Mouse (Mus musculus) forebrain, postnatal 0 days (tissue): ENCODE data around the gene Tssk4. TPM values are rescaled to one million over a fixed set of nuclear protein-coding genes. Genes with fewer than 3 reads are reported as not detected.

ENCODE experiments used
- ATAC-seq: fragments of 200-750 bp; cut with Nextera tagmentation; 2 replicates; pipeline ENCODE4 v1.8.0; 2017; ENCODE audit warnings: mild to moderate bottlenecking, moderate library complexity
- DNase-seq: peaks from one replicate; pipeline ENCODE4 v3.0.0-alpha.2; 2015
- H3K27ac ChIP-seq: fragments of 300-500 bp; sonication (generic); 2 replicates; pipeline ENCODE4 v1.5.1; 2014; ENCODE audit warnings: low read depth, mild to moderate bottlenecking, antibody characterized with exemption, low read length, moderate library complexity, mixed read lengths
- H3K27me3 ChIP-seq: fragments of 300-500 bp; sonication (generic); 2 replicates; pipeline ENCODE4 v1.6.1; 2014; ENCODE audit warnings: mild to moderate bottlenecking, low read length, mixed read lengths; ENCODE audit not compliant: insufficient read depth
- H3K36me3 ChIP-seq: fragments of 300-500 bp; sonication (generic); 2 replicates; pipeline ENCODE4 v1.6.1; 2014; ENCODE audit warnings: mild to moderate bottlenecking, moderate library complexity; ENCODE audit not compliant: insufficient read depth
- H3K4me1 ChIP-seq: fragments of 300-500 bp; sonication (generic); 2 replicates; pipeline ENCODE4 v1.6.1; 2014; ENCODE audit warnings: antibody characterized with exemption; ENCODE audit not compliant: insufficient read depth
- H3K4me2 ChIP-seq: fragments of 300-500 bp; sonication (generic); 2 replicates; pipeline ENCODE4 v1.6.1; 2014; ENCODE audit warnings: low read depth, mild to moderate bottlenecking, moderate library complexity
- H3K4me3 ChIP-seq: fragments of 300-500 bp; sonication (generic); 2 replicates; pipeline ENCODE4 v1.5.1; 2014; ENCODE audit warnings: low read depth, low read length, mixed read lengths
- H3K9ac ChIP-seq: fragments of 300-500 bp; sonication (generic); 2 replicates; pipeline ENCODE4 v1.6.1; 2014; ENCODE audit warnings: mild to moderate bottlenecking
- H3K9me3 ChIP-seq: fragments of 300-500 bp; sonication (generic); 2 replicates; pipeline ENCODE4 v1.6.1; 2016; ENCODE audit warnings: low read length
- CTCF ChIP-seq: sonication (generic); IDR thresholded peaks from 2 replicates; pipeline ENCODE4 v1.5.1; 2016; ENCODE audit warnings: antibody characterized with exemption, control low read depth, low read depth
- WGBS: fragments of 180-500 bp; shearing (Covaris S2); extraction: QIAGEN DNeasy Blood & Tissue Kit; methylation state at CpG from one replicate; pipeline ENCODE4 v1.1.7; 2014; 5-methylcytosine and 5-hydroxymethylcytosine counted together
- polyA plus RNA-seq: library from polyadenylated mRNA; unstranded; fragments of >200 nt; fragmentation: Nextera tagmentation; extraction: Ambion mirVana; gene quantifications from 2 replicates; pipeline ENCODE4 v1.2.1, GENCODE M21; 2015
- total RNA-seq: library from RNA; depleted of rRNA; stranded (reverse); fragments of >200 nt; gene quantifications from 2 replicates; pipeline ENCODE4 v1.2.3, GENCODE M21; 2014

Gene Tssk4
- total and polyA plus RNA-seq, 2 experiments from 2014 or later: 0.22 to 0.43 TPM

GRCm38 (mm10) chr14:55660636-55661035 is 10.7 kb downstream of the Tssk4 start:
- H3K27me3 ChIP-seq: no peaks in the 10 kb centered on the region
- no peak overlapping the region for H3K27ac ChIP-seq
- H3K36me3 ChIP-seq: peaks cover 25% of the 10 kb centered on the region
- H3K9me3 ChIP-seq: no peaks in the 10 kb centered on the region
- DNase-seq (no peak), ATAC-seq (no peak)
- H3K4me3 ChIP-seq: peak overlapping the region; percentile 60; the same call in 1 of the 2 replicates
- WGBS: 20% methylated on average over 2 of the region's 2 CpGs
- no peak for TF ChIP-seq CTCF
- 0 out of 2 replicates have a peak, but pooled peaks cover 2% of the 10 kb centered on the region for H3K4me1 ChIP-seq
- peak overlapping the region; percentile 59; the same call in 1 of the 2 replicates for H3K9ac ChIP-seq
- peak overlapping the region; percentile 59; the same call in 1 of the 2 replicates for H3K4me2 ChIP-seq

- Histone ChIP-seq H3K4me2 (peak overlapping the region; percentile 83), H3K4me3 (peak overlapping the region; percentile 85), H3K36me3 (peaks cover 3% of the 10 kb centered on the region; the same call in 1 of the 2 replicates), H3K27me3 (no peaks in the 10 kb centered on the region), H3K9me3 (no peaks in the 10 kb centered on the region), H3K9ac (peak overlapping the region; percentile 65), H3K27ac (peak overlapping the region; percentile 89), H3K4me1 (peaks cover 16% of the 10 kb centered on the region)
- ATAC-seq (peak; percentile 58), DNase-seq (no peak)
- no peak; the same call in 1 of the 2 replicates for TF ChIP-seq CTCF
- WGBS: under 1% methylated on average over 12 of the region's 12 CpGs
Observed at GRCm38 (mm10) chr14:55671486-55671832, 21.5 kb downstream of the Tssk4 start.

- H3K4me2 ChIP-seq: peak within 1 kb of the TSS; percentile 83
- no peaks in the 10 kb centered on the region for H3K9me3 ChIP-seq
- H3K4me3 ChIP-seq: peak within 1 kb of the TSS; percentile 85
- peaks cover 16% of the 10 kb centered on the region for H3K4me1 ChIP-seq
- H3K27me3 ChIP-seq: no peaks in the 10 kb centered on the region
- H3K36me3 ChIP-seq: peaks cover 9% of the 10 kb centered on the region
- peak within 1 kb of the TSS; percentile 65 for H3K9ac ChIP-seq
- peak; percentile 95 for DNase-seq
- TF ChIP-seq CTCF: 0 out of 2 replicates have a peak, but pooled peaks have one; percentile 18
- WGBS: under 1% methylated on average over 38 of the region's 38 CpGs
- peak within 1 kb of the TSS; percentile 89 for H3K27ac ChIP-seq
- ATAC-seq: peak; percentile 99
Observed at GRCm38 (mm10) chr14:55671833-55672740, 22.1 kb downstream of the Tssk4 start, which contains the start of the genes Gmpr2 and Nedd8. Gene Gmpr2 (plus strand): TSS chr14:55671941. Gene Nedd8 (minus strand): TSS chr14:55672124.

GRCm38 (mm10) chr14:55672741-55673060 is 22.7 kb downstream of the Tssk4 start:
- WGBS: 79% methylated on average over 7 of the region's 7 CpGs
- H3K4me2 ChIP-seq: peak overlapping the region; percentile 83
- ATAC-seq (no peak), DNase-seq (no peak)
- H3K4me3 ChIP-seq: peak overlapping the region; percentile 85
- peak overlapping the region; percentile 89; the same call in 1 of the 2 replicates for H3K27ac ChIP-seq
- H3K36me3 ChIP-seq: peaks cover 15% of the 10 kb centered on the region
- H3K27me3 ChIP-seq: no peaks in the 10 kb centered on the region
- no peak for TF ChIP-seq CTCF
- H3K4me1 ChIP-seq: peaks cover 16% of the 10 kb centered on the region
- H3K9ac ChIP-seq: peak overlapping the region; percentile 65
- H3K9me3 ChIP-seq: no peaks in the 10 kb centered on the region

GRCm38 (mm10) chr14:55677615-55678014 is 27.6 kb downstream of the Tssk4 start:
- DNase-seq (no peak), ATAC-seq (no peak)
- Histone ChIP-seq H3K9ac (no peak overlapping the region), H3K27ac (no peak overlapping the region), H3K4me2 (no peak overlapping the region), H3K9me3 (no peaks in the 10 kb centered on the region), H3K27me3 (no peaks in the 10 kb centered on the region), H3K36me3 (peaks cover 35% of the 10 kb centered on the region), H3K4me3 (no peak overlapping the region), H3K4me1 (peaks cover 14% of the 10 kb centered on the region)
- TF ChIP-seq CTCF: no peak
- WGBS: 89% methylated on average over 4 of the region's 4 CpGs

GRCm38 (mm10) chr14:55681160-55682117 is 31.5 kb downstream of the Tssk4 start, which contains the start of gene Tinf2:
Gene Tinf2 (minus strand): TSS chr14:55681820.
- H3K4me1 ChIP-seq: peaks cover 8% of the 10 kb centered on the region; the same call in 1 of the 2 replicates
- H3K4me2 ChIP-seq: peak within 1 kb of the TSS; percentile 96
- H3K36me3 ChIP-seq: peaks cover 33% of the 10 kb centered on the region
- peak within 1 kb of the TSS; percentile 70 for H3K4me3 ChIP-seq
- H3K27ac ChIP-seq: peak within 1 kb of the TSS; percentile 77
- peak within 1 kb of the TSS; percentile 65 for H3K9ac ChIP-seq
- peak; percentile 99 for DNase-seq
- peak; percentile 85 for TF ChIP-seq CTCF
- H3K9me3 ChIP-seq: no peaks in the 10 kb centered on the region
- peak; percentile 99 for ATAC-seq
- under 1% methylated on average over 66 of the region's 66 CpGs for WGBS
- H3K27me3 ChIP-seq: no peaks in the 10 kb centered on the region
